Mouse (Mus musculus): ENCODE measurements at regions not wholly inside any gene's neighbourhood (a gene's known extent, or its start where the extent isn't known, plus 50 kb on each side); places are given as distances from the start of the nearest gene placed in this dataset.
"Not testable (repeated sequence)": the region's sequence is repeated elsewhere in the genome, so short reads cannot be mapped to it uniquely, and the experiment has no call there.

DNA sequence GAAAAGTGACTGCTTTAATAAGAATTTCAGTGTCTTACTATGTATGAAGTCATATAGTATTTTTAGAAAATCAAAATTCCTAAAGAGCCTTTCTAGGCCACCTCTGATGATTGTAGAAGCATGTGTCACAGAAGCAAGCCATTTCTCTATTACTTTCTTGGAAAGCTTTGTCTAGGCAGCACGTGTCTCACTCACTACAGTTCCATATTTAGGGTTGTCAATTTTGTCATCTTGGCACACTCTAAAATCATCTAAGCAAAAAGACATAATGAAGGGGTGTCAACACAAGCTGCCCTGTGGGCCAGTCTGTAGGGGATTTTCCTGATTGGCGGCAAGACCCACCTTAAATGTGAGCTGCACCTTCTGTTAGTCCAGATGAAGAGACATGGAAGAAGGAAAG is 723.1 kb upstream of the Brinp1 start:
- no peak for DNase-seq (ENCODE audit: low spot score)

DNA sequence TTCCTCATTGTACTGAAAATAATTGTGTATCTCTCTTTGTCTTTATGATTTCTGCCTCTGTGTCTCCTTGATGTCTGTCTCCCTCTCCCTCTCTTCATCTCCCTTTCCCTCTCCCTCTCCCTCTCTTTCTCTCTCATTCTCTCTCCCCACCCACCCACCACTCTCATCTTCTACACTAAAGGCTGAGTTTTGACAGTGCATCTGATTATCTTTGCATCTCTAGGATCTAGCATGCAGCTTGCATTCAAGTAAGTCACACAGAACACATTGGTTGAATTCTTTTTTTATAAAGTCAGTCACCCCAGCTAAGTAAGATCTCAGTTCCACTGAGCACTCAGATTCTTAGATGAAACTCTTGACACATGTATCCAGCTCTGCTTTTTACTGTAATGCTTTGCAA is 719.3 kb upstream of the Brinp1 start:
- no peak for DNase-seq (ENCODE audit: low spot score)

GRCm38 (mm10) chr4:69628908-69629307 is 674.7 kb upstream of the Brinp1 start:
- peak; percentile 28 for DNase-seq (ENCODE audit: low spot score)

DNA sequence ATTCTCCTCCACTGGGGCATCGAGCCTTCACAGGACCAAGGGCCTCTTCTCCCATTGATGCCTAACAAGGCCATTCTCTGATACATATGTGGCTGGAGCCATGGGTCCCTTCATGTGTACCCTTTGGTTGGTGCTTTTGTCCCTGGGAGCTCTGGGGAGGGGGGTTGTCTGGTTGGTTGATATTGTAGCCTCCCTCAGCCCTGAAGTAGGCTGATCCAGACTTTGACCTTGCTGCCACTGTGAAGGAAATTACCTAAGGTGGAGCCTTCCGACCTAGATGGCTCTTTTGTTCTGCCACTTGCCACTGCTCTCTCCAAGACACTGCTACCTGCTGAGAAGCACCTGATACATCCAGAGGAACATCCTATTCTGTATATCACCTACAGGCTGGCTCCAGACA is 672.2 kb upstream of the Brinp1 start:
- DNase-seq (ENCODE audit: low spot score), result not testable (repeated sequence)

- no peak for DNase-seq (ENCODE audit: low spot score)
Measured at GRCm38 (mm10) chr4:69625831-69626230, 671.6 kb upstream of the Brinp1 start.

DNA sequence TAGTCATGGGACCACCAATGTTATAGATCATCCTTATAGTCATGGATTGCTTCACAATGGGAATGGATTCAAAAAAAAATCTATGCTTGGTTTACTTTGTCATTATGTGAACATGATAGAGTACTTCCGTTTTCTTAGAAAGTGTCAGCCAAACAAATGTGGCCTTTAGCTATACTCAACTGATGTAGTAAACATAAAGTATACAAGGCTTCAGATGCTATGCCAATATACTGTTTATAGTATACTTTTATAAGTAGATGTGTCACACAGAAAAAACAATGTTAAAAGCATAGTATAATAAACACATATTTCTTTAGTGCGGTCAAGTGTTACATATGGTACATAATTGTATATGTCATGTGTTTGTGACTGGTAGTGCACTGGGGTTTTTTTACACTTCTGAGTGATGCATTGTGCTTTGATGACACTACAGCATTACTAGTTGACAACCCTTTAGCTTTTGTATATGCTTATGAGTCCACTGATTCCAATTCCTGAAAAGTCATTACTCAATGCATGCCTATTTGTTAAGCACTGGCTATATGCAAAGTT is 666.9 kb upstream of the Brinp1 start:
- DNase-seq (ENCODE audit: low spot score), result no peak

- no peak for DNase-seq (ENCODE audit: low spot score)
Measured at GRCm38 (mm10) chr4:69618161-69618730, 664.0 kb upstream of the Brinp1 start.

DNA sequence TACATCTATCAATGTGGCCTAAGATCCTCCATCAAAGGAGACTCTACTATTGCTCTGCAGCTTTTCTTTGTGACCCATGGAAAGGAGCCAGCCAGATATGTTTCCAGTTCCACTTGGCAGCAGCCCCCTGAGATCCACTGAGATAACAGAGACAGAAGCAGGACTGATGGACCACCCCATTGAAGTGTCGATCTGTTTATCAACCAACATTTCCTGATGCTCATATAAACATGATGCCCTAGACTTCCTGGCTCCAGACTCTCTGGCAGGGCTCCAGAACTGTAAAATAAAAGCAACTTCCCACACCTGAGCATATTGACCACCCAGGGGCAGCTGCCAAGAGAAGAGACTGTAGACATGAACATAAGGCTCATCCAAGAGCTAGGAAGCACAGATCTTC is 660.7 kb upstream of the Brinp1 start:
- DNase-seq (ENCODE audit: low spot score), result no peak

DNA sequence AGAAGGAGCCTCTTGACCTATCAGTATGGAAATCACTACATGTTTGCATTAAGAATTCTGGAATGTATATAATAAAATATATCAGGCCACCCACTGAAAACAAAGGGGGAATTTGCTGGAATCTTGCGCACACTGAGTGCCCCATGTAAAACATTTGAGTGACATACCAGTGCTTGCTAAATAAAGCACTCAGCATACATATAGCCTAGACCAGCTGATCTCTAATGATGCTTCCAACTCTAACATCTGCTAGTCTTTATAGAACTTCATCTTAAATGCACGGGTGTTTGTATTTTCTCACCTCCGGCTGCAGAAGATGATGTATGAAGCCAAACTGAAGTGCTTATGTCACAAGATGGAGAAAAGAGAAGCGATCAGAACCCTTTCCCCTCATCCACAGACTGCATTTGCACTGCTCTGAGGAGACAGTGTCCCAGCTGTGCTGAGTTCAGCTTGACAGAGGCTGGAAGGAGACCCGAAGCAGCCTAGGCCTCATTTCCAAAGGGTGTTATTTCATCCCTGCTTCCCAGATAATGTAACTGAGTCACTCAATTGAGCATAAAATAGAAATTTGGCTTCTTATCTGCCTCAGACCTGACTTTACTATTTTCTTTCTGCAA is 657.6 kb upstream of the Brinp1 start:
- no peak for DNase-seq (ENCODE audit: low spot score)

GRCm38 (mm10) chr4:69608885-69609284 is 654.7 kb upstream of the Brinp1 start:
- no peak for DNase-seq (ENCODE audit: low spot score)

GRCm38 (mm10) chr4:69596992-69597541 is 642.9 kb upstream of the Brinp1 start:
- no peak for DNase-seq (ENCODE audit: low spot score)

- DNase-seq (ENCODE audit: low spot score), result no peak
Measured at GRCm38 (mm10) chr4:69594022-69594421, 639.8 kb upstream of the Brinp1 start.

DNA sequence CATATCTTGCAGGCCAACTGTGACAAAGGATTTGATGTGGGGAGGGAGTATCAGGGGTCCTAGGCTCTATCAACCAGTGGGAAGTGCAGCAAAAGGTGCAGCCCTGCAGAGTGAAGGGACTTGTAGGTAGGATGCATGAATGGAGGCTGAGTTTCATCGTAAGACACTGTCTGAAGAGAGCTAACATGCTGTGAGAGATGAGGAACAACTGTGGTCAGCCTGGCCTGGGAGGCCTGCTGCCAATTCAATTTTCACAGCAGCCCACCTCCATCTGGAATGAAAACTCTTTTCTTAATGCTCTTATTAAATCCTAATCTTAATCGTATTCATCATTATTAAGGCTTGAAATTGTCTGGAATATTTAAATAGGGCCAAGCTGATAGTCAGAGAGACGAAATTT is 622.1 kb upstream of the Brinp1 start:
- DNase-seq (ENCODE audit: low spot score), result no peak

- no peak for DNase-seq (ENCODE audit: low spot score)
Measured at GRCm38 (mm10) chr4:69548104-69548503, 593.9 kb upstream of the Brinp1 start.

DNA sequence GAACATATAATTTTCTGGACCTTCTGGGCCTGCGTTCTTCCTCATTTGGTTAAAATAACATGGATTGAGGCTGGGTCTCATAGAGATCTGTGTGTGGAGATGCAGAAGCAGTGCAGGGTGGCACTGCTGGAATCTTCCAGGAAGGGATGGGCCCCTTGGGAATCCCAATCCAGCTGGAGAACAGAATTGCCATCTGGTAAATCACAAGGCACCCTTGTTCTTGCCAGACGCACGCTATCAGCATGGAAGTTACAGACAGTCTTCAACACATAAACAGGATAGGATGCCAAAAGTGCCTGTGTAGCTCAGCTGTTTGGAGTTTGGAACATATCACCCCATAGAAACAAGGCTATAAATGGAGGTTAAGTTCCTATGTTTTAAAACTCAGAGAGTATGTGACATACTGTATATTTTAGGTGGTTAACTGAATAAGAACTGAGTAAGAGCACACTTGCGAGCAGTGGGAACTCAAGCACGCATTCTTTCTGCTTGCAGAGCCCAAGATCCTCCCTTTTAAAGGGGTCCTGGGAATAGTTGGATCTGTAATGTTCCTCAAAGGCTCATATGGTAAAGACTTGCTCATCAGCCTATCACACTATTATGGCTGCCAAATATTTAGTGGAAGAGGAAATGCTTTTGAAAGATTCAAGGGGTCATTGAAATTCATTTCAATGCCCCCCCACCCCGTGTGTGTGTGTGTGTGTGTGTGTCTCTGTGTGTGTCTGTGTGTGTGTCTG is 584.1 kb upstream of the Brinp1 start:
- DNase-seq (ENCODE audit: low spot score), result peak; percentile 65

GRCm38 (mm10) chr4:69533107-69533506 is 578.9 kb upstream of the Brinp1 start:
- DNase-seq (ENCODE audit: low spot score), result no peak

DNA sequence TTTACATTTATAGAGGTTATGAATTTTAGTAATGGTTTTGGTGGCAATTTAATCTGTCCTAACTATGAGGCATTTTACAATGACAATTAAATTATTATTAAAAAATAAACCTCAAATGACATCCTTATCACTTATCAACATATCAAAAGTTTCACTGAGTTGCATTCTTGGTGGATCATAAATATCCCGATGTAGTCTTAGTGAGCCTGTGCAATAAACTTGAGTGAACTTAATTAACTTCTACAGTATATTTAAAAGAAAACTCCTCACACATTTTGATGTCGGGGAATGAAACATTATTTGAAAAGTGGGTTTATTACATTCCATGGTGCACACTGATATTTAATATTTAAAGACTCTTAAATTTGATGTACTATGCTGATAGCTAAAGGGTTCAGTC is 568.9 kb upstream of the Brinp1 start:
- no peak for DNase-seq (ENCODE audit: low spot score)

GRCm38 (mm10) chr4:69508281-69508680 is 554.1 kb upstream of the Brinp1 start:
- DNase-seq (ENCODE audit: low spot score), result no peak

GRCm38 (mm10) chr4:69471200-69471599 is 517.0 kb upstream of the Brinp1 start:
- DNase-seq (ENCODE audit: low spot score), result peak; percentile 10

DNA sequence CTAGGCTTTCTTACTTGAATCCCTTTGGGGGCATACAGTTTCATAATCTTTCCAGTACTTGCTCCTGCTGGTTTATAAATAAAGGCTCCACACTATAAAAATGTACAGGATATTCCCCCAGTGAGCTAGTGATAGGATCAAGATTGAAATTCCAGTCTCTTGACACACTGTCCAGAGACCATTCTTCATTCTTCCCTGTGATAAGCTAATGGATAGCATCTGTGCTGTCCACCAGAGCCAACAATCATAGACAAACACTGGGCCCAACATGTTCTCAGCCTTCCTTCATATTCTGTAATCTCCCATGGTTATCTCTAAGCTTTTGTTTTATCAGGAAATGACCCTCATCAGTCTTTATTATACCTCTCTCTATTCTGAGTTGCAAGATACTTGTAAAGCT is 505.8 kb upstream of the Brinp1 start:
- no peak for DNase-seq (ENCODE audit: low spot score)

DNA sequence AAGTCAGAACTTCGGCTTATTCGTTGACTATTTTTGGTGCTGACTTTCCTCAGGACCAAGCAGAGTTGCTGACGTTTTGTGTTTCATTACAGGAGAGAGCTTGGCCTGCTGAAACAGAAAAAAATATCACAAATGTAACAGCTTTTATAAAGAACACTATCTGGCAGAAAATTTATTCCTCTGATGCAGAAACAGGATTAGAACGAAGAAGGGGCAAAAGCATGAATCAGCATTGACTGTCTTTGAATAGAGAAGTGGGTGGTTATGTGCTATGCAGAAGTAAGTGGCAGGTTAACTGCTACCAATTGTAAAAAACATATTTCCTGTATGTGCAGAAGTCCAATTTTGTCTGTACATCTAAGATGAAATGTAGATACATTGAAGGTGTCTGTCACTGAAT is 502.2 kb upstream of the Brinp1 start:
- no peak for DNase-seq (ENCODE audit: low spot score)

- no peak for DNase-seq (ENCODE audit: low spot score)
Measured at GRCm38 (mm10) chr4:69446161-69446560, 492.0 kb upstream of the Brinp1 start.

- no peak for DNase-seq (ENCODE audit: low spot score)
Measured at GRCm38 (mm10) chr4:69443956-69444355, 489.8 kb upstream of the Brinp1 start.
